Mouse (Mus musculus) liver, adult 2 months (tissue): ENCODE results near the gene Cpxm2. TPM values are rescaled to one million over a fixed set of nuclear protein-coding genes. Genes with fewer than 3 reads are reported as not detected.

Experiments
- DNase-seq: peaks from one replicate; pipeline ENCODE4 v3.0.0-alpha.2; 2011; ENCODE audit warnings: low read depth, low spot score; ENCODE audit errors: extremely low read depth
- H3K27ac ChIP-seq: fragments of 200-500 bp; replicated peaks from 2 replicates; pipeline ENCODE4 v1.5.1; 2012; ENCODE audit warnings: low read depth, mild to moderate bottlenecking, control low read depth, inconsistent platforms, low read length; ENCODE audit not compliant: insufficient read depth
- H3K27me3 ChIP-seq: fragments of 200-500 bp; 2 replicates; pipeline ENCODE4 v1.6.1; 2012; ENCODE audit warnings: mild to moderate bottlenecking, moderate library complexity, low read length, inconsistent platforms; ENCODE audit not compliant: control insufficient read depth, insufficient read depth
- H3K36me3 ChIP-seq: fragments of 200-500 bp; 2 replicates; pipeline ENCODE4 v1.6.1; 2012; ENCODE audit warnings: low read length, inconsistent platforms; ENCODE audit not compliant: control insufficient read depth, insufficient read depth
- H3K4me1 ChIP-seq: fragments of 200-500 bp; 2 replicates; pipeline ENCODE4 v1.6.1; 2011; ENCODE audit warnings: low read length; ENCODE audit not compliant: control insufficient read depth, insufficient read depth
- H3K4me3 ChIP-seq: fragments of 200-500 bp; 2 replicates; pipeline ENCODE4 v1.5.1; 2011; ENCODE audit warnings: low read depth, mild to moderate bottlenecking, control low read depth, low read length, moderate library complexity; ENCODE audit not compliant: insufficient read depth
- H3K79me2 ChIP-seq: fragments of 200-500 bp; 2 replicates; pipeline ENCODE4 v1.6.1; 2012; ENCODE audit warnings: inconsistent platforms, mild to moderate bottlenecking, low read length, moderate library complexity; ENCODE audit not compliant: control insufficient read depth, insufficient read depth
- H3K9ac ChIP-seq: fragments of 200-500 bp; 2 replicates; pipeline ENCODE4 v1.6.1; 2012; ENCODE audit warnings: low read depth, mild to moderate bottlenecking, control low read depth, inconsistent platforms, low read length
- CTCF ChIP-seq: fragments of 200-500 bp; IDR thresholded peaks from 2 replicates; pipeline ENCODE4 v1.5.1; 2011; ENCODE audit warnings: low read depth, low read length, control low read depth
- POLR2A ChIP-seq: fragments of 200-500 bp; IDR thresholded peaks from 2 replicates; pipeline ENCODE4 v1.6.1; 2011; ENCODE audit warnings: low read length, control low read depth; ENCODE audit not compliant: insufficient read depth; ENCODE audit errors: extremely low read depth
- WGBS: fragments of 180-500 bp; shearing (Covaris S2); methylation state at CpG from one replicate; pipeline ENCODE4 v1.1.7; 2018; 5-methylcytosine and 5-hydroxymethylcytosine counted together
- polyA plus RNA-seq: library from polyadenylated mRNA; depleted of rRNA; stranded (reverse); fragments of >200 nt; gene quantifications from 2 replicates; pipeline ENCODE4 v1.2.3, GENCODE M21; 2012; rRNA removed
- total RNA-seq: library from RNA; depleted of rRNA; stranded (reverse); fragments of >200 nt; gene quantifications from 2 replicates; pipeline ENCODE4 v1.2.3, GENCODE M21; 2014; rRNA removed

Cpxm2 gene
- total and polyA plus RNA-seq, 2 experiments: 0.21 to 0.74 TPM

DNA sequence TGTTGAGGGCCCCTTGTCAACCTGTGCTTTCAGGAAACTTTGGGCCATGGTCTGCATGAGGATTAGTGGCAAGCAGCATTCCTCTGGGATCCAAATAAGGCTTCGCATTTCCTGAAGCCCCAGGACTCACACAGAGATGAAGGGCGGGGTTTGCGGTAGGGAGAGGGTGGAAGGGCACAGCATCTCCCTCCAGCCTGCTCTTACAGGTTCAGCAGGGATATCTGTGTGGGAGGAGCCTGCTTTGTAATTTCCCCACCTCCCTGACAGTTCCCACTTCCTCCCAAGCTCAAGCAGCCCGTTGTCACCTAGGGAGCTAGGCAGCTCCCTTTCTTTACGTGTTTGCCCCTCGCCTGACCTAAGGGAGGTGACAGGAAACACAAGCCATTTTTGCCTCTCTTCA is 165.5 kb downstream of the Cpxm2 start:
- Histone ChIP-seq H3K36me3 (no peaks in the 10 kb centered on the region), H3K27ac (no peak overlapping the region), H3K27me3 (no peaks in the 10 kb centered on the region), H3K79me2 (no peaks in the 10 kb centered on the region), H3K4me3 (no peak overlapping the region), H3K4me1 (no peaks in the 10 kb centered on the region), H3K9ac (no peak overlapping the region)
- DNase-seq: no peak
- WGBS: 31% methylated on average over 6 of the region's 6 CpGs
- TF ChIP-seq CTCF: no peak
- TF ChIP-seq POLR2A: no peak

Other genes starting within 250 kb of the Cpxm2 start
- gene Gpr26, start 188.3 kb downstream of the Cpxm2 start, total RNA-seq: under 0.01 TPM in 1 of 2 replicates, not detected in the other
- gene Gpr26, start 188.3 kb downstream of the Cpxm2 start, polyA plus RNA-seq: not detected in 2 replicates
- gene Chst15, start 162.5 kb upstream of the Cpxm2 start, total RNA-seq: 6.5 and 10.4 TPM in 2 replicates
- gene Chst15, start 162.5 kb upstream of the Cpxm2 start, polyA plus RNA-seq: 3.0 and 4.3 TPM in 2 replicates